Mouse (Mus musculus): ENCODE measurements around the gene Myf5. TPM values are rescaled to one million over a fixed set of nuclear protein-coding genes. Genes with fewer than 3 reads are reported as not detected.

Myf5 gene
- polyA plus RNA-seq, 1 experiment from 2014 or later: not detected

DNA sequence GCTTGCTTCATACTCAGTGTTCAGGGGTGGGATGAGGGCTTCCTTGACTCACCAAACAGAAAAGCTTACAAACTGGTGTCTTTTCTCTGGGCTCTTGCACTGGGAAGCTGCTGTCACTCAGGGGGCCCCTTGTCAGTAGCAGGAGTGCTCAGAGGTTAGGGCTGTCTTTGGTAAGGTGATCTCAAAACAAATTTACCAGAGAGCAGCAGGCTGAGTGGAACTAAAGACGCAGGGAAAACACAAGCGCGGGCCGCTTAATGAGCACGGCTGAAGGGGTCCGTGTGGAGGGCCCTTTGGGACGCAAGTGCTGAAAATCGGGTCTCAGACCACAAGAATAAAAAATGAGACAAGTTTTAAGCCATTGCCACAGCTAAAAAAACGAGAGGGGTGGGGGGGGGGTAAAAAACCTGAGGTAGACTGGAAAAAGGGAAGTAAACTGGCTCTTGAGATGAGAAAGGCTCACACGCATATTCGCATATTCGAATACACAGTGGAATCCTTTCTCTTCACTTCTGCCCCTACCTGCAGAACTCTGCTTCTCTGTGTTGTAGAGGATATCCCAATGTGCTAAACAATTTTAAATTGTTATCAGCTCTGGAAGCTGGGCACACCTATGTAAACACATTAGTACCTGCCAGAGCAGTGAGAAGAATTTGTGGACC, 2.9 kb upstream of the Myf5 start:
- H3K36me3 ChIP-seq (ENCODE audit: control insufficient read depth, insufficient read depth): no peaks in the 10 kb centered on the region
- H3K4me1 ChIP-seq (replicated peaks; ENCODE audit: control insufficient read depth, insufficient read depth, low read length): no peaks in the 10 kb centered on the region
- 42% methylated on average over 12 of the region's 12 CpGs for WGBS
- no peak overlapping the region for H3K4me3 ChIP-seq (ENCODE audit: low read depth, low read length)
- no peak overlapping the region for H3K4me2 ChIP-seq (replicated peaks; ENCODE audit: low read depth)
- no peaks in the 10 kb centered on the region for H3K9me3 ChIP-seq (ENCODE audit: control insufficient read depth)
- TF ChIP-seq CTCF (IDR thresholded peaks at IDR 0.05; ENCODE audit: low read depth): no peak
- no peaks in the 10 kb centered on the region for H3K27me3 ChIP-seq (replicated peaks; ENCODE audit: control insufficient read depth, insufficient read depth, low read length)
- no peak overlapping the region for H3K27ac ChIP-seq (ENCODE audit: low read depth, low read length)
- H3K9ac ChIP-seq (ENCODE audit: low read depth, low read length): no peak overlapping the region
- ATAC-seq: no peak

DNA sequence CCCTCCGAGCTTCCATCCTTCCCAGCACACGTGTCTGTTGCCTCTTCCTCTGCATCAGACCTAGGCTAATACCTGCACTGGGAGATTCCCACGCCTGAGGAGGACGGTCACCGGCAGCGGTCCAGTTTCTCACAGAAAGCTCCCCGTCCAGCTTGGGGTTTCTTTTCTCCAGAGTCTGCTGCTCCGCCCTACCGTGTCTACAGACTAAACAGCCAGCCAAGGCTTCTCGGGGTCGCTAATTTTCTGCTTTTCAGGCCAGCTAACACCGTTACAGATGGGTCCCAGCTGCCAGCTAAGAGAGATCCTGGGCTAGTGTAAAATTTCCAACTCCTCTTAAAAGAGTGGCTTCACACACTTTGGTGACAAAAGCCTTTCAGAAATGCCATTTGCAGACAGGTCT, 836 bp upstream of the Myf5 start:
- no peaks in the 10 kb centered on the region for H3K27me3 ChIP-seq (replicated peaks; ENCODE audit: control insufficient read depth, insufficient read depth, low read length)
- H3K4me3 ChIP-seq (ENCODE audit: low read depth, low read length): no peak overlapping the region
- H3K4me2 ChIP-seq (replicated peaks; ENCODE audit: low read depth): no peak overlapping the region
- H3K36me3 ChIP-seq (ENCODE audit: control insufficient read depth, insufficient read depth): no peaks in the 10 kb centered on the region
- H3K4me1 ChIP-seq (replicated peaks; ENCODE audit: control insufficient read depth, insufficient read depth, low read length): no peaks in the 10 kb centered on the region
- TF ChIP-seq CTCF (IDR thresholded peaks at IDR 0.05; ENCODE audit: low read depth): no peak
- 60% methylated on average over 12 of the region's 12 CpGs for WGBS
- no peak overlapping the region for H3K27ac ChIP-seq (ENCODE audit: low read depth, low read length)
- no peak overlapping the region for H3K9ac ChIP-seq (ENCODE audit: low read depth, low read length)
- ATAC-seq: no peak
- H3K9me3 ChIP-seq (ENCODE audit: control insufficient read depth): no peaks in the 10 kb centered on the region

DNA sequence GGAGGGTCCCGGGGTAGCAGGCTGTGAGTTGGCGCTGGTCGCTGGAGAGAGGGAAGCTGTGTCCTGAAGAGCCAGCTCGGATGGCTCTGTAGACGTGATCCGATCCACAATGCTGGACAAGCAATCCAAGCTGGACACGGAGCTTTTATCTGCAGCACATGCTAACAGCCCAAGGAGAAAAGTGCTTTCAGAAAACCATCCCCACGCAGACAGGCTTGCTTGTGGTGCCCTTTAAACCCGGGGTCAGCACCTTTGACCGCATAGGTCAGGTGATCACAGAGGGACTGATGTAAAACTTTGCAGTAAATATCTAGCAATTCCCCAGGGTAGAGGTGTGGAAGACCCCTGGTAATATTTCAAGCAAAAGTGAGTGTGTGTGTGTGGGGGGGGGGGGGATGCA, 1.9 kb downstream of the Myf5 start:
- Histone ChIP-seq H3K27me3 (replicated peaks; ENCODE audit: control insufficient read depth, insufficient read depth, low read length) (no peaks in the 10 kb centered on the region), H3K9me3 (ENCODE audit: control insufficient read depth) (no peaks in the 10 kb centered on the region)
- 73% methylated on average over 10 of the region's 10 CpGs for WGBS

DNA sequence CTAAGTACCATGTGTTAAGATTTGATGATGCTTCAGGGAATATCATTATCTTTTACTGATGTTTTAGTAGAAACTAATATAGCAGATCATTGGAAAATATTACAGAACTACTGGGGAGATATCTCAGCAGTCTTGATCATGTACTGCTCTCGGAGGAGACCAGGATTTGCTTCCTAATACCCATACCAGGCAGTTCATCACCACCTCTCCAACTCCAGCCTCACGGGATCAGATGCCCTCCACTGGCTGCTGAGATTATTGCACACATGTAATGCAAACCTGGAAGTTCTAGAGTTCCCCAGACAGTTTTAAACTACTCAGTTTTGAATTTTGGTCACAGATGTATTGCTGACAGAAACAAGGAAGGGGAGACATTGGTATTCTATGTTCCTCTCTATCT, 12.4 kb downstream of the Myf5 start:
- no peak for ATAC-seq
- no peak overlapping the region for H3K4me2 ChIP-seq (replicated peaks; ENCODE audit: low read depth)
- TF ChIP-seq CTCF (IDR thresholded peaks at IDR 0.05; ENCODE audit: low read depth): peak; percentile 43

More for the DNA sequence above, 1.9 kb downstream of the Myf5 start:
- TF ChIP-seq CTCF (IDR thresholded peaks at IDR 0.05; ENCODE audit: low read depth): no peak
- H3K4me3 ChIP-seq (ENCODE audit: low read depth, low read length): no peak overlapping the region
- no peak overlapping the region for H3K9ac ChIP-seq (ENCODE audit: low read depth, low read length)
- no peaks in the 10 kb centered on the region for H3K4me1 ChIP-seq (replicated peaks; ENCODE audit: control insufficient read depth, insufficient read depth, low read length)
- no peaks in the 10 kb centered on the region for H3K36me3 ChIP-seq (ENCODE audit: control insufficient read depth, insufficient read depth)
- H3K27ac ChIP-seq (ENCODE audit: low read depth, low read length): no peak overlapping the region
- no peak for ATAC-seq
- H3K4me2 ChIP-seq (replicated peaks; ENCODE audit: low read depth): no peak overlapping the region; the same call in 1 of the 2 replicates

DNA sequence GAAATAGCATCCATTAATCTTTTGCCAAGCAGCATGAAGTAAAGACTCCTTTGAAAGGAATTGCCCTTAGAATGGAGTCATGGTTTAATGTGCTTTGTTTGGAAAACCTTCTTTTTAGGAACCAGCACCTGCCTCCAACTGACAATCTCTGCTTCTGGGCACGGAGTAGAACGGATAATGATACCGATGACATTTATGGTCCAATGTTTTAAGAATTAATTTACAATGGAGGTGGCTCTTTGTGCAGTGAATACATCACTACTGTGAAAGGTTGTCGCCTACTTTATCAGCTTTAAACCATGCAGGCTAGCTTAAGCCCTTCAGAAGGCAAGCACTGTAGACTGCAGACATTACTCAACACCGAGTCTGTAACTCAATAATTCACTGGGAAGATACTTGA, 14.2 kb downstream of the Myf5 start:
- H3K4me1 ChIP-seq (replicated peaks; ENCODE audit: control insufficient read depth, insufficient read depth, low read length): no peaks in the 10 kb centered on the region
- no peak overlapping the region for H3K9ac ChIP-seq (ENCODE audit: low read depth, low read length)
- WGBS: 85% methylated on average over 5 of the region's 5 CpGs
- no peak overlapping the region for H3K4me2 ChIP-seq (replicated peaks; ENCODE audit: low read depth)
- no peaks in the 10 kb centered on the region for H3K27me3 ChIP-seq (replicated peaks; ENCODE audit: control insufficient read depth, insufficient read depth, low read length)
- TF ChIP-seq CTCF (IDR thresholded peaks at IDR 0.05; ENCODE audit: low read depth): no peak
- H3K36me3 ChIP-seq (ENCODE audit: control insufficient read depth, insufficient read depth): no peaks in the 10 kb centered on the region
- no peak overlapping the region for H3K27ac ChIP-seq (ENCODE audit: low read depth, low read length)
- no peaks in the 10 kb centered on the region for H3K9me3 ChIP-seq (ENCODE audit: control insufficient read depth)
- no peak for ATAC-seq
- H3K4me3 ChIP-seq (ENCODE audit: low read depth, low read length): no peak overlapping the region

More for the DNA sequence above, 12.4 kb downstream of the Myf5 start:
- H3K9me3 ChIP-seq (ENCODE audit: control insufficient read depth): no peaks in the 10 kb centered on the region
- no peak overlapping the region for H3K9ac ChIP-seq (ENCODE audit: low read depth, low read length)
- H3K36me3 ChIP-seq (ENCODE audit: control insufficient read depth, insufficient read depth): no peaks in the 10 kb centered on the region
- no peaks in the 10 kb centered on the region for H3K4me1 ChIP-seq (replicated peaks; ENCODE audit: control insufficient read depth, insufficient read depth, low read length)
- no peak overlapping the region for H3K4me3 ChIP-seq (ENCODE audit: low read depth, low read length)
- no peak overlapping the region for H3K27ac ChIP-seq (ENCODE audit: low read depth, low read length)
- H3K27me3 ChIP-seq (replicated peaks; ENCODE audit: control insufficient read depth, insufficient read depth, low read length): no peaks in the 10 kb centered on the region
- 39% methylated on average over 2 of the region's 2 CpGs for WGBS

DNA sequence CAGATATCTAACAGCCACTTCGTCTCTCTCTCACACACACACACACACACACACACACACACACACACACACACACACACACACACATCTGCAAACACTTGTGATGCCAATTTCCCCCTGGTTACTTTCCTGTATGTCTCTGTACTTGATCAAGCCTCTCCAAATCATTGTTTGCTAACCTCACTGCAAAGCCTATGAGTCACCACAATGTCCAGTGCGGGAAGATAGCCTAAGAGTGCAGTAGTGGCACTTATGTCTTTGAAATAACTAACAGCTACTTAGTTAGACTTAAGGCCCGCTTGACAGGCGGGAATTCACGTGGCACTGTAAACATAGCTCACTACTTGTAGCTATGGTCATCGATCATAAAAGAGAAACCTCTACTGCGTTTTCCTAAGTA, 18.1 kb downstream of the Myf5 start:
- Histone ChIP-seq H3K4me3 (ENCODE audit: low read depth, low read length) (no peak overlapping the region), H3K4me2 (replicated peaks; ENCODE audit: low read depth) (no peak overlapping the region), H3K36me3 (ENCODE audit: control insufficient read depth, insufficient read depth) (no peaks in the 10 kb centered on the region), H3K27me3 (replicated peaks; ENCODE audit: control insufficient read depth, insufficient read depth, low read length) (no peaks in the 10 kb centered on the region), H3K27ac (ENCODE audit: low read depth, low read length) (no peak overlapping the region), H3K9ac (ENCODE audit: low read depth, low read length) (no peak overlapping the region), H3K9me3 (ENCODE audit: control insufficient read depth) (no peaks in the 10 kb centered on the region), H3K4me1 (replicated peaks; ENCODE audit: control insufficient read depth, insufficient read depth, low read length) (no peaks in the 10 kb centered on the region)
- no peak for ATAC-seq
- no peak for TF ChIP-seq CTCF (IDR thresholded peaks at IDR 0.05; ENCODE audit: low read depth)
- 66% methylated on average over 7 of the region's 7 CpGs for WGBS

Data from intestine, postnatal 0 days (tissue).